Mouse (Mus musculus): ENCODE results near the gene Smim9. TPM values are rescaled to one million over a fixed set of nuclear protein-coding genes. Genes with fewer than 3 reads are reported as not detected.
A peak's percentile ranks its signal among the peaks of the same experiment; 100 is the strongest.

Gene Smim9
- polyA plus RNA-seq, 2 experiments: not detected

GRCm38 (mm10) chrX:75128333-75128980 is 35.1 kb downstream of the Smim9 start:
- TF ChIP-seq EP300 (IDR thresholded peaks at IDR 0.05; ENCODE audit: low read depth): no peak
- no peak for TF ChIP-seq CTCF (IDR thresholded peaks at IDR 0.05; ENCODE audit: low read depth)
- peak overlapping the region; percentile 78 to 85 for H3K4me3 ChIP-seq (ENCODE audit: insufficient read depth in 1 of 2, low read depth in 2 of 2, low read length in 2 of 2)
- DNase-seq (ENCODE audit: low read depth in 3 of 3, low spot score in 3 of 3) (no peak), ATAC-seq (ENCODE audit: insufficient read depth) (no peak)
- peak overlapping the region; percentile 63 for H3K27ac ChIP-seq
- H3K36me3 ChIP-seq (replicated peaks; ENCODE audit: control insufficient read depth, insufficient read depth, low read depth): peaks cover 15% of the 10 kb centered on the region
- H3K4me2 ChIP-seq (ENCODE audit: low read depth): peak overlapping the region; percentile 77
- peak overlapping the region; percentile 83 for H3K9ac ChIP-seq (replicated peaks)
- H3K27me3 ChIP-seq (ENCODE audit: control insufficient read depth, insufficient read depth, low read length): no peaks in the 10 kb centered on the region
- H3K9me3 ChIP-seq (ENCODE audit: control insufficient read depth, low read length): no peaks in the 10 kb centered on the region
- peaks cover 6 to 11% of the 10 kb centered on the region in 2 experiments; a peak in 3 of 4 replicates for H3K4me1 ChIP-seq (replicated peaks; ENCODE audit: control insufficient read depth in 2 of 2, insufficient read depth in 2 of 2, low read length in 1 of 2)

- TF ChIP-seq EP300 (IDR thresholded peaks at IDR 0.05; ENCODE audit: low read depth): no peak
- no peak for TF ChIP-seq CTCF (IDR thresholded peaks at IDR 0.05; ENCODE audit: low read depth)
- H3K4me2 ChIP-seq (ENCODE audit: low read depth): peak overlapping the region; percentile 77
- no peak overlapping the region for H3K4me3 ChIP-seq (ENCODE audit: insufficient read depth in 1 of 2, low read depth in 2 of 2, low read length in 2 of 2)
- DNase-seq (ENCODE audit: low read depth in 3 of 3, low spot score in 3 of 3) (no peak), ATAC-seq (ENCODE audit: insufficient read depth) (no peak)
- H3K27me3 ChIP-seq (ENCODE audit: control insufficient read depth, insufficient read depth, low read length): no peaks in the 10 kb centered on the region
- H3K27ac ChIP-seq: no peak overlapping the region
- peaks cover 21% of the 10 kb centered on the region for H3K36me3 ChIP-seq (replicated peaks; ENCODE audit: control insufficient read depth, insufficient read depth, low read depth)
- no peaks in the 10 kb centered on the region for H3K9me3 ChIP-seq (ENCODE audit: control insufficient read depth, low read length)
- H3K4me1 ChIP-seq (replicated peaks; ENCODE audit: control insufficient read depth in 2 of 2, insufficient read depth in 2 of 2, low read length in 1 of 2): peaks cover 6 to 11% of the 10 kb centered on the region in 2 experiments; a peak in 3 of 4 replicates
- no peak overlapping the region for H3K9ac ChIP-seq (replicated peaks)
Observed at GRCm38 (mm10) chrX:75126893-75127292, 36.7 kb downstream of the Smim9 start.

- no peak for ATAC-seq (ENCODE audit: insufficient read depth)
- peaks cover 31% of the 10 kb centered on the region for H3K36me3 ChIP-seq (replicated peaks; ENCODE audit: control insufficient read depth, insufficient read depth, low read depth)
- H3K27me3 ChIP-seq (ENCODE audit: control insufficient read depth, insufficient read depth, low read length): no peaks in the 10 kb centered on the region
- H3K4me1 ChIP-seq (replicated peaks; ENCODE audit: control insufficient read depth in 2 of 2, insufficient read depth in 2 of 2, low read length in 1 of 2): peaks cover 6 to 10% of the 10 kb centered on the region in 2 experiments; a peak in 3 of 4 replicates
- H3K4me3 ChIP-seq (ENCODE audit: insufficient read depth in 1 of 2, low read depth in 2 of 2, low read length in 2 of 2): no peak overlapping the region
- DNase-seq (ENCODE audit: low read depth in 3 of 3, low spot score in 3 of 3): no peak
- TF ChIP-seq EP300 (IDR thresholded peaks at IDR 0.05; ENCODE audit: low read depth): no peak
- TF ChIP-seq CTCF (IDR thresholded peaks at IDR 0.05; ENCODE audit: low read depth): no peak
- WGBS (ENCODE audit: insufficient replicate concordance): 72% methylated on average over 3 of the region's 3 CpGs
- no peak overlapping the region for H3K9ac ChIP-seq (replicated peaks)
- H3K27ac ChIP-seq: no peak overlapping the region
- no peak overlapping the region for H3K4me2 ChIP-seq (ENCODE audit: low read depth)
- H3K9me3 ChIP-seq (ENCODE audit: control insufficient read depth, low read length): no peaks in the 10 kb centered on the region
Observed at GRCm38 (mm10) chrX:75125606-75126005, 38.0 kb downstream of the Smim9 start.

- no peak for TF ChIP-seq CTCF (IDR thresholded peaks at IDR 0.05; ENCODE audit: low read depth)
- TF ChIP-seq EP300 (IDR thresholded peaks at IDR 0.05; ENCODE audit: low read depth): peak; percentile 85
- Histone ChIP-seq H3K4me2 (ENCODE audit: low read depth) (peak overlapping the region; percentile 54), H3K9ac (replicated peaks) (peak overlapping the region; percentile 45), H3K36me3 (replicated peaks; ENCODE audit: control insufficient read depth, insufficient read depth, low read depth) (peaks cover 53% of the 10 kb centered on the region), H3K27me3 (ENCODE audit: control insufficient read depth, insufficient read depth, low read length) (no peaks in the 10 kb centered on the region), H3K9me3 (ENCODE audit: control insufficient read depth, low read length) (no peaks in the 10 kb centered on the region), H3K4me1 (replicated peaks; ENCODE audit: control insufficient read depth in 2 of 2, insufficient read depth in 2 of 2, low read length in 1 of 2) (peaks cover 17 to 20% of the 10 kb centered on the region in 2 experiments), H3K4me3 (ENCODE audit: insufficient read depth in 1 of 2, low read depth in 2 of 2, low read length in 2 of 2) (no peak overlapping the region), H3K27ac (peak overlapping the region; percentile 77)
- peak; percentile 94 for ATAC-seq (ENCODE audit: insufficient read depth)
- DNase-seq (ENCODE audit: low read depth in 3 of 3, low spot score in 3 of 3): peak; percentile 47 to 65 (median 63)
Observed at GRCm38 (mm10) chrX:75115550-75115949, 48.0 kb downstream of the Smim9 start.

GRCm38 (mm10) chrX:75102293-75102692 is 61.3 kb downstream of the Smim9 start:
- H3K4me3 ChIP-seq (ENCODE audit: insufficient read depth in 1 of 2, low read depth in 2 of 2, low read length in 2 of 2): no peak overlapping the region
- no peaks in the 10 kb centered on the region for H3K9me3 ChIP-seq (ENCODE audit: control insufficient read depth, low read length)
- no peak overlapping the region for H3K27ac ChIP-seq
- peaks cover 42% of the 10 kb centered on the region for H3K36me3 ChIP-seq (replicated peaks; ENCODE audit: control insufficient read depth, insufficient read depth, low read depth)
- WGBS (ENCODE audit: insufficient replicate concordance): 62% methylated on average over 6 of the region's 6 CpGs
- peak; percentile 58 for ATAC-seq (ENCODE audit: insufficient read depth)
- no peaks in the 10 kb centered on the region for H3K27me3 ChIP-seq (ENCODE audit: control insufficient read depth, insufficient read depth, low read length)
- TF ChIP-seq EP300 (IDR thresholded peaks at IDR 0.05; ENCODE audit: low read depth) (no peak), CTCF (IDR thresholded peaks at IDR 0.05; ENCODE audit: low read depth) (no peak)
- H3K4me2 ChIP-seq (ENCODE audit: low read depth): no peak overlapping the region
- no peak overlapping the region for H3K9ac ChIP-seq (replicated peaks)
- no peaks in the 10 kb centered on the region for H3K4me1 ChIP-seq (replicated peaks; ENCODE audit: control insufficient read depth in 2 of 2, insufficient read depth in 2 of 2, low read length in 1 of 2)
- DNase-seq (ENCODE audit: low read depth in 3 of 3, low spot score in 3 of 3): no peak
